Comparison of ENCODE assay signal across 8 mouse cellular contexts in genomic region chr13:11763104-11763503, GRCm38 (mm10).
A peak's percentile ranks its signal among the peaks of the same experiment; 100 is the strongest.
DNase-seq lines count a peak whose midpoint lies in the region; ATAC-seq lines count a peak whose summit lies in the region.

No protein-coding gene starts in this region.

- no peak for ATAC-seq in cerebellum, adult (ENCODE audit: insufficient number of reproducible peaks, low FRiP score, low TSS enrichment)
- ATAC-seq in midbrain, embryonic 13.5 days = peak; percentile 55
- no peak for ATAC-seq in midbrain, embryonic 16.5 days
- ATAC-seq in midbrain, embryonic 15.5 days (replicated peaks) = 0 out of 2 replicates have a peak, but pooled peaks have one; percentile 60

- DNase-seq in cerebellum, adult 11 months = peak; percentile 39
- DNase-seq in cerebellum, adult 8-10 months = peak; percentile 64
- peak; percentile 2 for DNase-seq in induced T-regulatory cell, adult 2 months (ENCODE audit: low read depth)
- no peak for DNase-seq in gastrocnemius, postnatal 14 days

- H3K9me3 ChIP-seq in midbrain, embryonic 13.5 days = no peaks in the 10 kb centered on the region
- no peaks in the 10 kb centered on the region for H3K9me3 ChIP-seq in midbrain, embryonic 16.5 days (replicated peaks; ENCODE audit: control insufficient read depth, low read length, poor library complexity, severe bottlenecking)
- H3K9me3 ChIP-seq in midbrain, embryonic 15.5 days = no peaks in the 10 kb centered on the region

- 0 out of 2 replicates have a peak, but pooled peaks cover under 1% of the 10 kb centered on the region for H3K4me1 ChIP-seq in midbrain, embryonic 13.5 days (replicated peaks)
- no peaks in the 10 kb centered on the region for H3K4me1 ChIP-seq in midbrain, embryonic 16.5 days (ENCODE audit: control insufficient read depth, insufficient read depth, low read length)
- H3K4me1 ChIP-seq in midbrain, embryonic 15.5 days = no peaks in the 10 kb centered on the region

- H3K4me2 ChIP-seq in midbrain, embryonic 13.5 days (replicated peaks) = no peak overlapping the region
- H3K4me2 ChIP-seq in midbrain, embryonic 16.5 days (ENCODE audit: low read length) = no peak overlapping the region
- H3K4me2 ChIP-seq in midbrain, embryonic 15.5 days = no peak overlapping the region

- H3K36me3 ChIP-seq in midbrain, embryonic 13.5 days = no peaks in the 10 kb centered on the region
- no peaks in the 10 kb centered on the region for H3K36me3 ChIP-seq in midbrain, embryonic 16.5 days (ENCODE audit: control insufficient read depth, insufficient read depth, low read length)
- H3K36me3 ChIP-seq in midbrain, embryonic 15.5 days (replicated peaks) = no peaks in the 10 kb centered on the region

- intact Hi-C loops in gastrocnemius, postnatal 14 days (cut with DNase I; ENCODE audit: low total_unique reads) = no loop called here

- H3K9ac ChIP-seq in midbrain, embryonic 13.5 days (replicated peaks) = no peak overlapping the region
- no peak overlapping the region for H3K9ac ChIP-seq in midbrain, embryonic 16.5 days (ENCODE audit: low read depth, low read length)
- H3K9ac ChIP-seq in midbrain, embryonic 15.5 days = no peak overlapping the region

- WGBS in midbrain, embryonic 13.5 days = 83% methylated on average over 3 of the region's 3 CpGs
- WGBS in midbrain, embryonic 16.5 days = 88% methylated on average over 3 of the region's 3 CpGs
- WGBS in midbrain, embryonic 15.5 days = 84% methylated on average over 3 of the region's 3 CpGs

- no peak overlapping the region for H3K27ac ChIP-seq in midbrain, embryonic 13.5 days
- no peak overlapping the region for H3K27ac ChIP-seq in midbrain, embryonic 16.5 days (ENCODE audit: low read length)
- no peak overlapping the region for H3K27ac ChIP-seq in midbrain, embryonic 15.5 days

- H3K4me3 ChIP-seq in midbrain, embryonic 13.5 days (replicated peaks) = no peak overlapping the region
- no peak overlapping the region for H3K4me3 ChIP-seq in midbrain, embryonic 16.5 days (ENCODE audit: low read depth, low read length)
- H3K4me3 ChIP-seq in midbrain, embryonic 15.5 days = no peak overlapping the region

- no peaks in the 10 kb centered on the region for H3K27me3 ChIP-seq in midbrain, embryonic 13.5 days
- no peaks in the 10 kb centered on the region for H3K27me3 ChIP-seq in midbrain, embryonic 16.5 days (ENCODE audit: control insufficient read depth, insufficient read depth, low read depth, low read length)
- H3K27me3 ChIP-seq in midbrain, embryonic 15.5 days (replicated peaks) = no peaks in the 10 kb centered on the region

Comparison
In these comparisons a context has a peak if more than half of its experiments do, and no peak if none do; other contexts are left out.
1. ATAC-seq: peak in midbrain, embryonic 13.5 days (single experiment) and midbrain, embryonic 15.5 days (single experiment); none in cerebellum, adult (single experiment) and midbrain, embryonic 16.5 days (single experiment).